Mouse (Mus musculus) embryo, embryonic 9.5 days (tissue): ENCODE measurements around the gene Gm595.

Experiments used
- DNase-seq: peaks from one replicate; pipeline ENCODE4 v3.0.0-alpha.2; 2017; ENCODE audit errors: extremely low spot score

The Gm595 gene

DNA sequence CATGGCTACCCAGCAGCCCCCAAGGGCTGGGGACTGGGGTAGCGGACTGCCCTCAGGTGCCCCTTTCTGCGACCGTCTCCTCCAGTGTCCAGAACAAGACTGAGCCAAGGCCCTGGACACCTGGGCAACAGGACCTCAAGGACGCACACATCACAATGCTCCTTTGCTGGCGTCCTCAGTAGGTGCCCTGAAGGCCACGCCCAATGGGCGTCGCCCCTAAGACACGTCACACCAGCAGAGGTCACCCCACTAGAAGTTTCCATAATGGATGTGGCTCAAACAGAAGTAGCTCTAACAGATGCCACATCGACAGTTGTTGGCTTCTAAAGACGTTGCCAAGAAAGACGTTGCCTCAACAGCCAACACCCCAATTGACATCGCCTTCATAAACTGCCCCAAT is at the start of gene Gm595:
Gm595 (minus strand) TSS at position 101 of the 400 bp plus-strand sequence.
- no peak for DNase-seq

DNA sequence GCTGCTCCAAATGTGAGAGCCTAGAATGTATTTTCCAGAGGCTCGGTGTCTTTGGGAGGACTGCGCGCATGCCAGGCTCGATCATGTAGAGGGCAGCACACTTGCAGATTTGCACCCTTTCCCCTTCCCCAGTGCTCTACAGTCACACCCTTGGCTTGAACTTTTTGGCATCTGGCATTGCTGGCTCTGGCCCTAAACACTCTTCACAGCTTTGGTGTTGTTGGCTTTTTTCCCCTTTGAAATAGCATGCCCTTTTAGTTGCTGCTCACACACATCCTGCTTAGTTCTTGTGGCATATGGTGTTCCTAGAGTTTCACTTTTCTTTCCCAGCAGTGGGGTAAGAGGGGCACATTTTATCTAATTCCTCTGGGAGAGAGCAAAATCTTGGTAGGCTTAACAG is 30.9 kb upstream of the Gm595 start:
- DNase-seq: no peak

DNA sequence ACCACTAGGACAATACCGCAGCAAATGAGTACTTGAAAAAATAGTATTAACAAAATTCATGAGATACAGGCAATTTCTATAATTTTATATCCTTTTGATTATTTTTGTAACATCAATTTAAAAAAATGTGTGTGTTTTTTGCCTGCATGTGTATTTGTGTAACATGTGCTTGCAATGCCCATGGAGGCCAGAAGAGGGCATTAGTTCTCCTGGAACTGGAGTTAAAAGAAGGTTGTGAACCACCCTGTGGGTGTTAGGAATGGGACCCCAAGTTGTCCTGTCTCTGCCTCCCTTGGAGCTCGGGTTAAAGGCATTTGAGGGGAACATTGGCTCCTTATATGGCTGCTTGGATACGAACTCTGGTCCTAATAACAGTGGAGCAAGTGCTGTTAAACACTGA is 26.2 kb upstream of the Gm595 start:
- no peak for DNase-seq

DNA sequence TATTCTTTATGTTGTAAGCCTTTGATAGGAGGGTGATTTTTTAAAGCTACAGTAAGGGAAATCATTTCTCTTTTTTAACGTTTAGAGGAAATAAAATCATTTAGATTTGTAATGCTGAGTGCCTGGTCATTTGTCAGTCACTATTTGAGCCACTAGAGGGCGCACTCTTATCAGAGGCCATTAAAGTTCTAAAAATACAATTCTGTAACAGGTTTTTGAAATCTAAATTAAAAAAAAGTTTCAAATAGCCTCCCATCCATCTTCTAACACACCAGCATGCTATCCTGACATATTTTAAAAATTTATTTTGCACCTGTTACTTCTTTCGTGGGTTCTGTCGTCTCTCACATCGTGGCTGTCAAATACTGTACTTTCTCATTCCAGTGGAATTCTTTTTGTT is 22.0 kb upstream of the Gm595 start:
- no peak for DNase-seq

DNA sequence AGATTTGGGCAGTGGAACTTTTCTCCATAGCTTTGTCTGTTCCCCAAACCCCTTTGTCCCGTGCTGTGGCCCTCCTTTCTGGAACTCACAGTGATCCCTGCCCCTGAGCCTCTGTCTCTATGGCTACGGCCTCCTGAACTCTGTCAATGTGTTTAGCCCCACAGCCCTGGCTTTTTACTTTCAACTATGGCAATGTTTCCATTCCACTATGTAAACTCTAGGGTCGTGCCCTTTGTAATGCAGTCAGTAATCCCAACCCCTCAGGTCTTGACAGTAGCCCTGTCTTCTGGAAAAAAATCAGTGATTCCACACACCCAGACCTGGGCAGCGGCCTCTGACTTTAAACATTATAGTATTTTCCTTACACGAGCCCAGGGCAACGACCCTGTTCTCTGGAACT is 19.3 kb upstream of the Gm595 start:
- DNase-seq: peak; percentile 30

DNA sequence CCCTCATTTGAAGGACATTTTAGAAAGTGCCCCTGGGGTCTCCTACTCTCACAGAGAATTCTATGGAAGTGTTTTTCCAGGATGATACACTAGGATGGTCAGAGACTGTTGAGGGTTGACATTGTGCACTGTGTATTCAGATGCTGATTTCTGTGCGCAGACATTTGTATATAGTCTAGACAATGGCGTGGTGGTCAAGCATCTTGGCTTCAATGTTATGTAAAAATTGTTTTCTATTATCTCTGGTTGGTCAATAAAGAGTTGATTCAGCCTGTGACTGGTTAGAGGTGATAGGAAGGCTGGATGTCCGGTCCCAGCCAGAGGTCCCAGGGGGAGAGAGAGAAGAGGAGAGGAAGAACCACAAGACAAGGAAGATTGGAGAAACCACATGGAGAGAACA is 16.4 kb upstream of the Gm595 start:
- DNase-seq: no peak

DNA sequence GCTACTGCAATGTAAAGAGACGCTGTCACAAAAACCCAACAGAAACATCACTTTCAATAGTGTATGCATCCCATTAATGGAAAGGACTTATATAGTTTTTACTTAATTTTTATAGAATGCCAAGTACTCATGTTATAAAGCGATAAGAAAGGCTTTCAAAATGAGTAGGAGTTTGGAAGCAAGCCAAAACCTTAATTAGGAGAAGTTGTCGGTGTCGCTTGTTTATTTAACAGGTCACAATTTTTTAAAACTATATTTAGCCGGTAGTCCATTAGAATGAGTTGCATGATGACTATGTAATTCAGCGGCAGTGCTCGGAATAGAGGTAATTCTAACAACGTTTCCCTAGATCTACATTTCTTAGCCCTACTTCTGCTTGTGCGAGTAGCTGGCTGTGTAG is 12.7 kb upstream of the Gm595 start:
- DNase-seq: no peak

DNA sequence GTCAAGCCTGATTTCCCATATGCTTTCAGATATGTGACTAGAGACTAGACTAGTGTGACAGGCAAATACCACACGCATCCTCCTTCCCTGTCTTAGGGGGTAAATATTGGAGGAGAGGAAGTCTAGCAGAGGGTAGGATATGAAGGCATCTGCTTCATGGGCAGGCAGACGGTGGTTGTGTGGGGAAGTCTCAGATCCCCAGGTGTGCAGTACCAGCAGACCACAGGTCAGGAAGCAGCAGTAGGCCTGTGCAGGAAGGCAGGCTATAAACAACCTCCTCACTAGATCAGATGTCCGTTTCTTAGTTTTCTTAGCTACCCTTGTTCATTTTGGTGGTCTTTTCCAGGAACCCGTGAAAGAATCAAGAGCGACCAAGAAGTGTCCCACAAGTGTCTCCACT is 7.1 kb upstream of the Gm595 start:
- DNase-seq: no peak
